Mouse (Mus musculus) stomach, postnatal 0 days (tissue): ENCODE measurements around the gene Zdhhc22.

Experiments
- CTCF ChIP-seq: IDR thresholded peaks from 2 replicates; pipeline ENCODE4 v1.5.1; 2016; ENCODE audit warnings: antibody characterized with exemption, low read depth, mild to moderate bottlenecking, moderate library complexity
- EP300 ChIP-seq: optimal IDR thresholded peaks from 2 replicates; pipeline ENCODE3; 2016; ENCODE audit warnings: antibody characterized with exemption

- TF ChIP-seq CTCF (no peak), EP300 (no peak)
These were observed 3.7 kb downstream of the Zdhhc22 start for GRCm38 (mm10) chr12:86986562-86986961.
